Mouse (Mus musculus): ENCODE data around the gene Maml3. TPM values are rescaled to one million over a fixed set of nuclear protein-coding genes. Genes with fewer than 3 reads are reported as not detected.
A peak's percentile ranks its signal among the peaks of the same experiment; 100 is the strongest.

Gene Maml3
- polyA plus RNA-seq, 1 experiment from 2014 or later: 8.5 TPM

- H3K9me3 ChIP-seq (ENCODE audit: control insufficient read depth, low read length): no peaks in the 10 kb centered on the region
- no peak overlapping the region for H3K4me3 ChIP-seq (ENCODE audit: low read length)
- 66% methylated on average over 6 of the region's 6 CpGs for WGBS
- no peak overlapping the region for H3K27ac ChIP-seq (ENCODE audit: low read length)
- H3K27me3 ChIP-seq (ENCODE audit: control insufficient read depth, insufficient read depth, low read depth, low read length): no peaks in the 10 kb centered on the region
- no peak overlapping the region for H3K4me2 ChIP-seq (ENCODE audit: low read depth, low read length)
- H3K9ac ChIP-seq (ENCODE audit: low read length): no peak overlapping the region
- peaks cover 2% of the 10 kb centered on the region for H3K4me1 ChIP-seq (replicated peaks; ENCODE audit: control insufficient read depth, insufficient read depth, low read length)
- no peak for ATAC-seq (ENCODE audit: low read depth)
- no peaks in the 10 kb centered on the region for H3K36me3 ChIP-seq (ENCODE audit: control insufficient read depth, insufficient read depth, low read length)
These were observed 177.8 kb downstream of the Maml3 start for GRCm38 (mm10) chr3:51927043-51927442.

- H3K9ac ChIP-seq (ENCODE audit: low read length): no peak overlapping the region
- H3K4me3 ChIP-seq (ENCODE audit: low read length): no peak overlapping the region
- ATAC-seq (ENCODE audit: low read depth): no peak
- no peaks in the 10 kb centered on the region for H3K36me3 ChIP-seq (ENCODE audit: control insufficient read depth, insufficient read depth, low read length)
- 67% methylated on average over 2 of the region's 2 CpGs for WGBS
- H3K4me2 ChIP-seq (ENCODE audit: low read depth, low read length): no peak overlapping the region
- H3K9me3 ChIP-seq (ENCODE audit: control insufficient read depth, low read length): no peaks in the 10 kb centered on the region
- no peaks in the 10 kb centered on the region for H3K27me3 ChIP-seq (ENCODE audit: control insufficient read depth, insufficient read depth, low read depth, low read length)
- H3K4me1 ChIP-seq (replicated peaks; ENCODE audit: control insufficient read depth, insufficient read depth, low read length): peaks cover 2% of the 10 kb centered on the region
- no peak overlapping the region for H3K27ac ChIP-seq (ENCODE audit: low read length)
These were observed 179.1 kb downstream of the Maml3 start for GRCm38 (mm10) chr3:51925758-51926157.

GRCm38 (mm10) chr3:51924636-51925035, 180.2 kb downstream of the Maml3 start:
- Histone ChIP-seq H3K4me3 (ENCODE audit: low read length) (no peak overlapping the region), H3K27ac (ENCODE audit: low read length) (no peak overlapping the region), H3K27me3 (ENCODE audit: control insufficient read depth, insufficient read depth, low read depth, low read length) (no peaks in the 10 kb centered on the region), H3K4me1 (replicated peaks; ENCODE audit: control insufficient read depth, insufficient read depth, low read length) (peaks cover 2% of the 10 kb centered on the region), H3K36me3 (ENCODE audit: control insufficient read depth, insufficient read depth, low read length) (no peaks in the 10 kb centered on the region), H3K9ac (ENCODE audit: low read length) (no peak overlapping the region), H3K9me3 (ENCODE audit: control insufficient read depth, low read length) (peaks cover 2% of the 10 kb centered on the region; the same call in 1 of the 2 replicates), H3K4me2 (ENCODE audit: low read depth, low read length) (no peak overlapping the region)
- WGBS: 56% methylated on average over 5 of the region's 5 CpGs
- ATAC-seq (ENCODE audit: low read depth): no peak

- Histone ChIP-seq H3K4me2 (ENCODE audit: low read depth, low read length) (no peak overlapping the region), H3K36me3 (ENCODE audit: control insufficient read depth, insufficient read depth, low read length) (no peaks in the 10 kb centered on the region), H3K4me1 (replicated peaks; ENCODE audit: control insufficient read depth, insufficient read depth, low read length) (peaks cover 2% of the 10 kb centered on the region), H3K27me3 (ENCODE audit: control insufficient read depth, insufficient read depth, low read depth, low read length) (no peaks in the 10 kb centered on the region), H3K27ac (ENCODE audit: low read length) (no peak overlapping the region), H3K9me3 (ENCODE audit: control insufficient read depth, low read length) (peaks cover 2% of the 10 kb centered on the region; the same call in 1 of the 2 replicates), H3K9ac (ENCODE audit: low read length) (no peak overlapping the region), H3K4me3 (ENCODE audit: low read length) (no peak overlapping the region)
- ATAC-seq (ENCODE audit: low read depth): no peak
- 75% methylated on average over 6 of the region's 6 CpGs for WGBS
These were observed 181.1 kb downstream of the Maml3 start for GRCm38 (mm10) chr3:51923800-51924199.

GRCm38 (mm10) chr3:51916902-51917301, 188.0 kb downstream of the Maml3 start:
- 75% methylated on average over 4 of the region's 4 CpGs for WGBS
- peak; percentile 24 for ATAC-seq (ENCODE audit: low read depth)
- Histone ChIP-seq H3K4me3 (ENCODE audit: low read length) (no peak overlapping the region), H3K4me2 (ENCODE audit: low read depth, low read length) (0 out of 2 replicates have a peak overlapping the region, but pooled peaks have one; percentile 16), H3K9me3 (ENCODE audit: control insufficient read depth, low read length) (peaks cover 2% of the 10 kb centered on the region; the same call in 1 of the 2 replicates), H3K9ac (ENCODE audit: low read length) (no peak overlapping the region), H3K36me3 (ENCODE audit: control insufficient read depth, insufficient read depth, low read length) (no peaks in the 10 kb centered on the region), H3K27ac (ENCODE audit: low read length) (peak overlapping the region; percentile 89), H3K4me1 (replicated peaks; ENCODE audit: control insufficient read depth, insufficient read depth, low read length) (peaks cover 32% of the 10 kb centered on the region), H3K27me3 (ENCODE audit: control insufficient read depth, insufficient read depth, low read depth, low read length) (no peaks in the 10 kb centered on the region)

DNA sequence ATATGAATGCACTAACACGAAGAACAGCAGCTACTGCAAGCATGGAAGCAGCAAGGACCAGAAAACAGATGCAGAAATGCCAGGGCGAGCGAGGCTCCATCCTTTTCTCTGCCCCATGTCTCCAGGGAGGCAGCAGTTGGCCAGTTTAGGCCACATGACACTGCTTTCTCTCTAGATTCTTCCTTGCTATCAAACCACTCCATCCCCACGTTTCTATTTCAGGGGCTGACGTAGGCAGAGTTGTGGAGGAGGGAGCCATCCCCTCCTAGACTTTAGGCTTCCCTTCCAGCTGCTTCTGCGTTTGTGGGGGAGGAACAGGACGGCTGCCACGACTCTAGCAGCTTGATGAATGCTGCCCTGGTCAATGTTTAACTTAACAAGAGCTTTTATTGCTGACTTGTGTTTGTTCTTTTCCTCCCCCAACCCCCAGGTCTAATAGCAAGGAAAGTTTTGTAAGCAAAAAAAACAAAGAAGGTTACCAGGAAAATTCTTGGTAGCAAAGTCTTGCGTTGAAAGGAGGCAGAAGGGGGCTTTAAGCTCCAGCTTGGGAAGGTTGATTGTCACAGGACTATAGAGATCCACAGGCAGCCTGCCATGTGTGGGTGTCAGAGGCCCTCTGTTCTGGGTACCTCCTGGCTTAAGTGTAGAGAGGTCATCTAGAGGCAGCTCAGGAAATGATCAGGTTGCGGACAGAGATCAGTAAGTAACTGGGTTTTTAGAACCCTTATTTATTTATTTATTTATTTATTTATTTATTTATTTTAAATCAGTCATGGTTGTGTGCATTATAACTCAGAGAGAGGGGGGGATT, 188.6 kb downstream of the Maml3 start:
- H3K4me3 ChIP-seq (ENCODE audit: low read length): 0 out of 2 replicates have a peak overlapping the region, but pooled peaks have one; percentile 4
- WGBS: 8% methylated on average over 10 of the region's 10 CpGs
- H3K4me1 ChIP-seq (replicated peaks; ENCODE audit: control insufficient read depth, insufficient read depth, low read length): peaks cover 32% of the 10 kb centered on the region
- peak; percentile 94 for ATAC-seq (ENCODE audit: low read depth)
- peak overlapping the region; percentile 39 for H3K4me2 ChIP-seq (ENCODE audit: low read depth, low read length)
- H3K27ac ChIP-seq (ENCODE audit: low read length): peak overlapping the region; percentile 89
- peak overlapping the region; percentile 2; the same call in 1 of the 2 replicates for H3K9ac ChIP-seq (ENCODE audit: low read length)
- H3K36me3 ChIP-seq (ENCODE audit: control insufficient read depth, insufficient read depth, low read length): no peaks in the 10 kb centered on the region
- H3K27me3 ChIP-seq (ENCODE audit: control insufficient read depth, insufficient read depth, low read depth, low read length): no peaks in the 10 kb centered on the region
- H3K9me3 ChIP-seq (ENCODE audit: control insufficient read depth, low read length): peaks cover 2% of the 10 kb centered on the region; the same call in 1 of the 2 replicates

DNA sequence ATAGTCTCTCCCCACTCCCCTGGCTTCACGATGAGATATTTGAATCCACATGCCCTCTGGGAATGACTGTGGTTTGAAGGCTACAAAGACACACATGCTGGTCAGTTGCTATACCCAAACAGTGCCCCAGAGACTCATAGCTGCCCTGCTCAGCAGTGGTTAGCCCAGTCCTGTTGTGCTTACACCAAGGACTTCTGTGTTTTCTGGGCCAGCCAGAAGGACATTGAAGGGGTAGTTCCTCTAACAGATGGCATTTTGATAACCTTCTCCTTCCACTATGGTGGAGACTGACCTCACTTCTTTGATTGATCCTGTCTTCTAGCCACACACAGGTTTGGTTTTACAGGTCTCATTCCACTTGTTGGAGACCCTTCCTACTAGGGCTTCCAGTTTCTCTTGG, 189.5 kb downstream of the Maml3 start:
- Histone ChIP-seq H3K4me1 (replicated peaks; ENCODE audit: control insufficient read depth, insufficient read depth, low read length) (peaks cover 32% of the 10 kb centered on the region), H3K9me3 (ENCODE audit: control insufficient read depth, low read length) (peaks cover 2% of the 10 kb centered on the region; the same call in 1 of the 2 replicates), H3K4me2 (ENCODE audit: low read depth, low read length) (no peak overlapping the region), H3K36me3 (ENCODE audit: control insufficient read depth, insufficient read depth, low read length) (no peaks in the 10 kb centered on the region), H3K4me3 (ENCODE audit: low read length) (no peak overlapping the region), H3K9ac (ENCODE audit: low read length) (0 out of 2 replicates have a peak overlapping the region, but pooled peaks have one; percentile 2), H3K27me3 (ENCODE audit: control insufficient read depth, insufficient read depth, low read depth, low read length) (no peaks in the 10 kb centered on the region), H3K27ac (ENCODE audit: low read length) (peak overlapping the region; percentile 89)
- WGBS: 76% methylated on average over 1 of the region's 1 CpGs
- ATAC-seq (ENCODE audit: low read depth): no peak

DNA sequence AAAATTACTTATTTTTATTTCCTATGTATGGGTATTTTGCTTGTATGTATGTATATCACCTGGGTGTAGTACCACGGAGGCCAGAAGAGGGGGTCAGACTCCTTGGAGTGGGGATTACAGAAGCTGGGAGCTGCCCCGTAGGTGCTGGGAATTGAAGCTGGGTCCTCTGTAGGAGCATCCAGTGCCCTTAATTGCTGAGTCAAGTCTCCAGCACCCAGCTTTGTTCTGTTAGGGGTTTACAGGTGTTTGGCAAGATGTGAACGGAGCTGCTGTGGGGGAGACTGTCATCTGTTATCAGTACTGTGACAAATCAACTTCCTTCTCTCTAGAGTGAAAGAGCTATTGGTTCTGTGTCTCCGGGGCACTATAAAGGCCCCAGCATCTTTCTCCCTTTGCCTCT, 190.0 kb downstream of the Maml3 start:
- ATAC-seq (ENCODE audit: low read depth): no peak
- H3K36me3 ChIP-seq (ENCODE audit: control insufficient read depth, insufficient read depth, low read length): no peaks in the 10 kb centered on the region
- no peaks in the 10 kb centered on the region for H3K9me3 ChIP-seq (ENCODE audit: control insufficient read depth, low read length)
- peaks cover 32% of the 10 kb centered on the region for H3K4me1 ChIP-seq (replicated peaks; ENCODE audit: control insufficient read depth, insufficient read depth, low read length)
- H3K4me2 ChIP-seq (ENCODE audit: low read depth, low read length): no peak overlapping the region
- H3K9ac ChIP-seq (ENCODE audit: low read length): no peak overlapping the region
- 54% methylated on average over 4 of the region's 4 CpGs for WGBS
- no peak overlapping the region for H3K4me3 ChIP-seq (ENCODE audit: low read length)
- H3K27ac ChIP-seq (ENCODE audit: low read length): no peak overlapping the region
- H3K27me3 ChIP-seq (ENCODE audit: control insufficient read depth, insufficient read depth, low read depth, low read length): no peaks in the 10 kb centered on the region

DNA sequence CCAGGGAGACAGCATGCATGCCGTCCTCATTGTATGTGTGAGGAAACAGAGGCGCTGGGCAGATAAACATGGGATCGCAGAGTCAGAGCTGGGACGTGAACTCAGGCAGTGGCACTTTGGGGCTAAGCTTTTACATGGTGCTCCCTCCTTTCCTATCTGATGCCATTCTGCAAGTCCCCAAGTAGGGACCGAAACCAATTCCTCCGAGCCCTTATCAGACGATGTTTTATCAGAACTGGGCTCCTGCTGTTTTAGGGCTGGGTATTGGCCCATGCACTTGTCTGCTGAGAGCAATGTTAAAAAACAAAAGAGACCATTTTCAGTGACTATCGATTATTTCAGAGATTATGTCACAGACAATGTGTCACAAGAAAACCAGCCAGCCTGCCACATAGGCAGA, 191.4 kb downstream of the Maml3 start:
- 79% methylated on average over 8 of the region's 8 CpGs for WGBS
- no peak for ATAC-seq (ENCODE audit: low read depth)
- no peak overlapping the region for H3K9ac ChIP-seq (ENCODE audit: low read length)
- H3K4me3 ChIP-seq (ENCODE audit: low read length): no peak overlapping the region
- no peak overlapping the region for H3K4me2 ChIP-seq (ENCODE audit: low read depth, low read length)
- no peaks in the 10 kb centered on the region for H3K27me3 ChIP-seq (ENCODE audit: control insufficient read depth, insufficient read depth, low read depth, low read length)
- H3K27ac ChIP-seq (ENCODE audit: low read length): no peak overlapping the region
- H3K4me1 ChIP-seq (replicated peaks; ENCODE audit: control insufficient read depth, insufficient read depth, low read length): peaks cover 39% of the 10 kb centered on the region
- no peaks in the 10 kb centered on the region for H3K36me3 ChIP-seq (ENCODE audit: control insufficient read depth, insufficient read depth, low read length)
- no peaks in the 10 kb centered on the region for H3K9me3 ChIP-seq (ENCODE audit: control insufficient read depth, low read length)

Data from lung, embryonic 16.5 days (tissue).